Mouse (Mus musculus) thymus, adult 2 months (tissue): ENCODE measurements at regions not wholly inside any gene's neighbourhood (a gene's known extent, or its start where the extent isn't known, plus 50 kb on each side); places are given as distances from the start of the nearest gene placed in this dataset.

ENCODE experiments used
- CTCF ChIP-seq: fragments of 200-500 bp; IDR thresholded peaks from 2 replicates; pipeline ENCODE4 v1.5.1; 2012; ENCODE audit warnings: mild to moderate bottlenecking, control low read depth, low read length, moderate library complexity, borderline replicate concordance; ENCODE audit not compliant: control insufficient read depth, poor library complexity, insufficient read depth; ENCODE audit errors: extremely low read depth
- POLR2A ChIP-seq: fragments of 200-500 bp; IDR thresholded peaks from 2 replicates; pipeline ENCODE4 v1.6.1; 2012; ENCODE audit warnings: mild to moderate bottlenecking, low read length, control low read depth, moderate library complexity; ENCODE audit not compliant: control insufficient read depth, poor library complexity, insufficient read depth; ENCODE audit errors: extremely low read depth

DNA sequence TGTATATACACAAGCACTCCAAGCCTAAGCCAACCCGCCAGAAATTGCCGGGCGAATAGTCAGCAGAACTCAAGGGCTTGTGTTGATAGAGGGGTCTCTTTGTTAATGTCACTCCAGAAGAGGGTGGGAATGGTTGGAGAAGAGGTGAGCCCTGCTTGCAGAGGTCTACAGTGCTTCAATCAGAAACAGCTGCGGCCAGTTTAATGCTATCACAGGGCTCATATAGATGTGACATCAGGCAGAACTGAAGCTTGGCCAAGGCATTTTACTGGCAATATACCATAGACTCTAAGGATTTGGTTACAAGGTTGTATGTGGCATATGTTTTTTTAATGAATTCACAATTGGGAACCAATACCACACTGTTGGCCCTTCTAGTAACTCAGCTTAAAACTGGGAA, 787.4 kb downstream of the 5730522E02Rik start:
- TF ChIP-seq CTCF (no peak), POLR2A (no peak)
